Mouse (Mus musculus) forebrain, embryonic 14.5 days (tissue): ENCODE measurements at regions not wholly inside any gene's neighbourhood (a gene's known extent, or its start where the extent isn't known, plus 50 kb on each side); places are given as distances from the start of the nearest gene placed in this dataset.

Source experiments
- ATAC-seq: fragments of 200-750 bp; cut with Nextera tagmentation; 2 replicates; pipeline ENCODE4 v1.8.0; 2017; ENCODE audit warnings: mild to moderate bottlenecking, moderate library complexity
- DNase-seq: peaks from one replicate; pipeline ENCODE4 v3.0.0-alpha.2; 2015; ENCODE audit warnings: low spot score
- H3K27ac ChIP-seq: fragments of 300-500 bp; sonication (generic); 2 replicates; pipeline ENCODE4 v1.5.1; 2014; ENCODE audit warnings: low read depth, mild to moderate bottlenecking, control low read depth, low read length, moderate library complexity
- H3K27me3 ChIP-seq: fragments of 300-500 bp; sonication (generic); replicated peaks from 2 replicates; pipeline ENCODE4 v1.6.1; 2014; ENCODE audit warnings: low read length, control low read depth, mixed read lengths; ENCODE audit not compliant: control insufficient read depth, insufficient read depth
- H3K36me3 ChIP-seq: fragments of 300-500 bp; sonication (generic); 2 replicates; pipeline ENCODE4 v1.6.1; 2014; ENCODE audit warnings: low read length, control low read depth; ENCODE audit not compliant: control insufficient read depth, insufficient read depth
- H3K4me1 ChIP-seq: fragments of 300-500 bp; sonication (generic); 2 replicates; pipeline ENCODE4 v1.6.1; 2014; ENCODE audit warnings: antibody characterized with exemption, low read length, control low read depth; ENCODE audit not compliant: control insufficient read depth, insufficient read depth
- H3K4me2 ChIP-seq: fragments of 300-500 bp; sonication (generic); 2 replicates; pipeline ENCODE4 v1.6.1; 2014; ENCODE audit warnings: mild to moderate bottlenecking, control low read depth, low read length
- H3K4me3 ChIP-seq: fragments of 300-500 bp; sonication (generic); 2 replicates; pipeline ENCODE4 v1.5.1; 2014; ENCODE audit warnings: low read depth, low read length, control low read depth
- H3K9ac ChIP-seq: fragments of 300-500 bp; sonication (generic); 2 replicates; pipeline ENCODE4 v1.6.1; 2014; ENCODE audit warnings: mild to moderate bottlenecking, low read length, control low read depth, moderate library complexity
- H3K9me3 ChIP-seq: fragments of 300-500 bp; sonication (generic); replicated peaks from 2 replicates; pipeline ENCODE4 v1.6.1; 2016; ENCODE audit warnings: low read length, control low read depth, mixed read lengths; ENCODE audit not compliant: control insufficient read depth
- WGBS: fragments of 180-500 bp; shearing (Covaris S2); extraction: QIAGEN DNeasy Blood & Tissue Kit; methylation state at CpG from one replicate; pipeline ENCODE4 v1.1.7; 2014; 5-methylcytosine and 5-hydroxymethylcytosine counted together

DNA sequence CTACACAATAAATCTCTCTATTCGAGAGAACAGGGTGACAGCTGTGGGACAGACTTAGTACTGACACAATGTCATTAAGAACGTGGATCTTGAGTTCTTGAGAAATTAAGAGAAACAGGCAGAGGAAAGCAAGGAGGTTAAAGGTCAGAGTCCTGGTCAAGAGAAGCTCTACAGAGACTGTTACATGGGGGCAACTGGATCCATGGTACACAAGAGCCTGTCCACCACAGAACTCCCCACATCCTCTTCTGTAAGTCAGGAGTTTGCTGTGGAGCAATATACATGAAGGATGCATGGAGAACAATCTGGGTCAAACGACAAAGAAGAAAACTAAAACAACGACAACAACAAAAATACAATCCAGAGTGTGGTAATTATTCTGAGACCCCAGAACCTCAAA lies 155.8 kb downstream of the Lmo4 start:
- Histone ChIP-seq H3K4me3 (no peak overlapping the region), H3K4me1 (no peaks in the 10 kb centered on the region), H3K9ac (no peak overlapping the region), H3K9me3 (no peaks in the 10 kb centered on the region), H3K27me3 (no peaks in the 10 kb centered on the region), H3K36me3 (no peaks in the 10 kb centered on the region), H3K27ac (no peak overlapping the region), H3K4me2 (no peak overlapping the region)
- DNase-seq (no peak), ATAC-seq (no peak)
- WGBS, result 81% methylated on average over 4 of the region's 4 CpGs

DNA sequence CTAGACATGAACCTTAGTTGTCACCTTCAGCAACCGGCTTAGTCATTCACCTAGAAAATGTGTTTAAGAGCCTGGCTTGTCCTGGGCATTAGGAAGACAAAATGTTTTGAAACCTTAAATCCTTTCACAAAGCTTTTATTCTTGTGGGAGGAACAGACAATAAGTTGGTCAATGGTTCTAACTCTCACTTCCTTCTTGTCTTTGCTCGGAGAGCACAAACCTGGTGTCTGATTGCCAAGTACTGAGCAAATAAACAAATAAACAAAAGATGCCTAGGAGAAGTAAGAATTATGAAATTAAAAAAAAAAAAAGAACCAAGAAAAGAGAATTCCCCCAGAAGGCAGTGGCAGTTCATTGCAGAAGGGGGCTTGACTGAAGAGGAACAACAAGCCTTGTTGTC lies 160.7 kb downstream of the Lmo4 start:
- Histone ChIP-seq H3K9me3 (no peaks in the 10 kb centered on the region), H3K27me3 (no peaks in the 10 kb centered on the region), H3K36me3 (no peaks in the 10 kb centered on the region), H3K4me3 (no peak overlapping the region), H3K9ac (no peak overlapping the region), H3K4me1 (no peaks in the 10 kb centered on the region), H3K4me2 (no peak overlapping the region), H3K27ac (no peak overlapping the region)
- DNase-seq, result no peak
- no peak for ATAC-seq
- WGBS, result 60% methylated on average over 2 of the region's 2 CpGs

DNA sequence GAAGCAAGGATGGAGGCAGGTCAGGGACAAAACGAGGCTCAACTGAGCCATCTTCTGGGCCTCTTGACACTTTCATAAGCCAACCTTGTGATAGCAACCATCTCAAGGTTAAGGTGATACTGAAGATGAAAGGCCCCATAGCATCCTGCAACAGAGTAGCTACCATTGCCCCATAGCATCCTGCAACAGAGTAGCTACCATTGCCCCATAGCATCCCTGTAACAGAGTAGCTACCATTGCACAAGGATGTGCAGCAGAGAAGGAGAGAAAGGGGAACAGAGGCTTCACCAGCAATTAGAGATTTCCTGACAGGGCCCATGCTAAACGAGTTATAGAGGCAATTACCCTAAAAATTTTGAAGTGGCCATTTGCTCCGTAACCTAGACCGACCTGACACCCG lies 163.2 kb downstream of the Lmo4 start:
- H3K4me1 ChIP-seq, result no peaks in the 10 kb centered on the region
- H3K36me3 ChIP-seq, result no peaks in the 10 kb centered on the region
- DNase-seq, result no peak
- no peak overlapping the region for H3K4me3 ChIP-seq
- no peak overlapping the region for H3K9ac ChIP-seq
- no peak for ATAC-seq
- WGBS, result 86% methylated on average over 5 of the region's 5 CpGs
- no peaks in the 10 kb centered on the region for H3K9me3 ChIP-seq
- H3K4me2 ChIP-seq, result no peak overlapping the region
- H3K27ac ChIP-seq, result no peak overlapping the region
- no peaks in the 10 kb centered on the region for H3K27me3 ChIP-seq

DNA sequence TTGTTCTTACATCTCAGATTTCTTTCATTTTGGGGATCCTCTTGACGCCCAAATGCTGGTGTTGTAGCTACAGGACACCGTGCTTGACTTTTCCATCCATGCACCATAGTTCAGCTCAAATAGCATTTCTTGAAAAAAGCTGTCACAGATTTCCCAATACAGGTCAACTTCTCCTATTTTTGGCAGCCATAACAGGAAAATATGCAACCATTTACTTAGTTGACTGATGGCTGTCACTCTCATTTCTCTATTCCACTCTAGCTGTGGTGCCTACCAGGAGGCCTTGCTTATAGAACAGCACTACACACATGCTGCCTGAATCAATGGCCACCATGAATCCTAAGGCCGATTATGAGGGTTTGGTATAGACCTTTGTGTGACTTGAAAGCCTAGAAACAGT lies 165.5 kb downstream of the Lmo4 start:
- Histone ChIP-seq H3K9ac (no peak overlapping the region), H3K36me3 (no peaks in the 10 kb centered on the region), H3K4me3 (no peak overlapping the region), H3K4me1 (no peaks in the 10 kb centered on the region), H3K27ac (no peak overlapping the region), H3K9me3 (no peaks in the 10 kb centered on the region), H3K27me3 (no peaks in the 10 kb centered on the region), H3K4me2 (no peak overlapping the region)
- DNase-seq, result no peak
- WGBS, result 91% methylated on average over 3 of the region's 3 CpGs
- ATAC-seq, result no peak

DNA sequence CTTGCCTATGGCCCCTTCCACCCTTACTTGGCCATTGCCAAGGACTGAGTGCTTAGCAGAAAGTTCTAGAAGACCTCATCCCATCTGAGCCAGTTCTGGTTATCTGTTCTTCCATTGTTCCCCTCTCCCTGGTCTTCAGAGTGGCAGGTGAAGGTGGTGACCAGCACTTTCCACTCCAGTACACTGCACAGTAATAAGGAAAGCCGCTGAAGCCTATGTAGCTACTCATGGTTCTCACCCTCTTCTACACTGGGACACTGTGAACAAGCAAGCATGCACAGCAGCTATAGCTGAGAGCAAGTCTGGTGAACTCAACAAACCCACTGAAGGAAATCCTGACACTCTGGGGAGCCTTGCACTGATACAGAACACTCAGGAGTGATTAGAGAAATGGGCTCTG lies 175.4 kb downstream of the Lmo4 start:
- no peaks in the 10 kb centered on the region for H3K4me1 ChIP-seq
- H3K27ac ChIP-seq, result no peak overlapping the region
- WGBS, result 90% methylated on average over 1 of the region's 1 CpGs
- DNase-seq, result no peak
- no peak for ATAC-seq
- no peak overlapping the region for H3K4me3 ChIP-seq
- no peaks in the 10 kb centered on the region for H3K9me3 ChIP-seq
- H3K36me3 ChIP-seq, result no peaks in the 10 kb centered on the region
- H3K9ac ChIP-seq, result no peak overlapping the region
- no peak overlapping the region for H3K4me2 ChIP-seq
- no peaks in the 10 kb centered on the region for H3K27me3 ChIP-seq

DNA sequence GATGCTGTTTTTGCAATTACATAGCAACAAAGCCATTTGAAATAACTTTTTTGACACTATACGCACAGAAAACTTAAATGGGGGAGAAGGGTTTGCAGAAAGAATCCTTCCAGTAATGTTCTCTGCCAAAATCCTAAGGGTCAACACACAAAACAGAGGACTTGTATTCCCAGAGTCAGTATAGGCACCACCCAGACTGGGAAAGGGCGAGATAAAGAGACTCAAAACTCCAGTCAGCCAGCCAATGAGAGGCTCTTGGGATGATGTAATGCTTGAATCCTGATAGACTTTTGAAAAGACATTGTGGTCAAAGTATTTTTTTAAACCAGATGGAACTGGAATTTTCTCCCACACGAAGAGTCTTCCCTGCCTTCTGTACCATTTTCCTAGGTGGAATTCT lies 175.9 kb downstream of the Lmo4 start:
- 76% methylated on average over 3 of the region's 3 CpGs for WGBS
- Histone ChIP-seq H3K9ac (no peak overlapping the region), H3K4me2 (no peak overlapping the region), H3K4me1 (no peaks in the 10 kb centered on the region), H3K27me3 (no peaks in the 10 kb centered on the region), H3K36me3 (no peaks in the 10 kb centered on the region), H3K4me3 (no peak overlapping the region), H3K9me3 (no peaks in the 10 kb centered on the region), H3K27ac (no peak overlapping the region)
- DNase-seq (no peak), ATAC-seq (no peak)

DNA sequence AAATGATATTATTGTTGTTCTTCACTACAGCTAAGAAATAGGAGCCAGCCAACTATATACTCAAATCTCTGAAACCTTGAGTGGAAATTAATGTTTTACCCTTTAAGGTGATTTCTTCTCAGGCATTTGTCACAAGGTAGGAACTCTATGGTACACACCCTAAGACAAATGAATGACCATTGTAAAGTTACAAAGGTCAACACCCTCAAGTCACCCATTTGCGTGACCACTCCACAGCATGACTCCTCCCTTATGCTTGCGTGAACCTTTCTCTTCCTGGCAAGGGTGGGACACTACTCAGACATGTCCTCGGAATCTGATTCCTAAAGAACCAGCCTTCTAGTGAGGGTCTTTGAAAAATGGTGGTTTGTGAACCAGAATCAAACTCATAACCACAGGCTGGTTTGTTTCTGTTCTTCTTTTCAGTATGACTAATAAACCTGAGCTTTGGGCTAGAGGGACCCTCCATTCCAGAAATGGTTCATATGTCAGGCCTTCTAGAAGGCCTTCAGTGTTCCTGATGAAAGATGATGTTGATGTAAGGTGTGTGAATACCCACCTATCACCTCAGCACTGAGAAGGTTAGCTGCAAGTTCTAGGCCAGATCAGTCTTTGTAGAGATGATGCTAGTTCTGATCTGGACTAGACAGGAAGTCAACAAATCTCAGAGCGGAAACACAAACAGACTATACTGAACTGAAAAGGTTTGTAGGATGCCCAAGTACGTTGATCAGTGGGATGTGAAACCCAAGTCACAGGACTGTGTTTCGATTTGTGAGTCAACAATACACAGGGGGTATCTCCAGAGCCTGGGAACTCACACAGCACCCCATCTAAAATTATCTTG lies 177.7 kb downstream of the Lmo4 start:
- no peak overlapping the region for H3K4me2 ChIP-seq
- DNase-seq, result no peak
- H3K9me3 ChIP-seq, result no peaks in the 10 kb centered on the region
- no peak overlapping the region for H3K4me3 ChIP-seq
- H3K36me3 ChIP-seq, result no peaks in the 10 kb centered on the region
- H3K4me1 ChIP-seq, result no peaks in the 10 kb centered on the region
- no peaks in the 10 kb centered on the region for H3K27me3 ChIP-seq
- H3K9ac ChIP-seq, result no peak overlapping the region
- WGBS, result 94% methylated on average over 6 of the region's 6 CpGs
- ATAC-seq, result no peak
- no peak overlapping the region for H3K27ac ChIP-seq

DNA sequence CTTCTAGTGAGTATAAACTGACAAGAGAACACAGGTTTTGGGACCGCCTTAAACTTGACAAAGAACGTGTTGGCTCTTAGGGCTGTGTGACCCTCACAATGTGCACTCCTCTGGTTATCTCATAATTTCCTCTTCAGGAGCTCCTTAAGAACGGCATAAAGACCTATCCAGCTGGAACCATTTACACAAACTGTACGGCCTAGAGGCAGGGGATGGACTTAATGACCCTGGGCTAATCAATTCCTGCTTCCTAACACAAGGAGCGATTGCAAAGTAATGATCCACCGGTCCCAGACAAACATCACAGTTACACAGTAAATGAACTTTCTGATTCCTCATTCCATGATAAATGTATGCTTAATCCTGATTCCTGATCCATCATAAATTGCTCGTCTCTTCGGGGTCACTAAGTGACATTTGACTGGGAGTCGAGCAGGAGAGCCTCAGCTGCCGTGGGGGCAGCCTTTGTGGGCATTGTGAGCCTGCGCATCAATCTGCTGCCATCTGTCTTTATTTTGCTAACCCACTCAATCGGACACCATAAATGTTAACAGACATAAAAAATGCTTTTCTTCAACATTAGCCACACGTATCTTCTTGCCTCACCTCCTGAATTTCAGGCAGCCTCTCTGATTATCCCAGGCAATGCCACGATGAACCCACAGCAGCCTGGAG lies 179.4 kb downstream of the Lmo4 start:
- H3K9ac ChIP-seq, result no peak overlapping the region
- 87% methylated on average over 14 of the region's 14 CpGs for WGBS

DNA sequence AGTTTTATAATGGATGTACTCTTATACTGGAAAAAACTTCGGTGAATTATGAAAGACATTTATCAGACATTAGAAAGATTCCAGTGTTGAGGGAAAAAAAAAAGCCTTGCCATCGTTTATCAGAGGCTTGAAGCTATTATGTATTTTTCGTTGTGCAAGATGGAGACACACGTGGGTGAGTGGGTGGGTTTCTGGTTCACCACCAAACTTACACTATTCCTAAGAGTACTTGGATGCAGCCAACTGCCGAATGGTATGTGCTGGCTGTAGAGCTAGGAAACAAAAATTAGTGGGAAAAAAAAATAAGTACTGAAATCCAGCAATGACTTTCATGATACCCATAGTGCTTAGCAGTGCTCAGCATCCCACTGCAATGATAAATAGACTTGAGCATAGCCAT lies 180.8 kb downstream of the Lmo4 start:
- no peaks in the 10 kb centered on the region for H3K4me1 ChIP-seq
- no peaks in the 10 kb centered on the region for H3K9me3 ChIP-seq
- ATAC-seq (no peak), DNase-seq (no peak)
- H3K4me2 ChIP-seq, result no peak overlapping the region
- H3K36me3 ChIP-seq, result no peaks in the 10 kb centered on the region
- H3K27ac ChIP-seq, result no peak overlapping the region
- no peak overlapping the region for H3K9ac ChIP-seq
- 87% methylated on average over 5 of the region's 5 CpGs for WGBS
- H3K4me3 ChIP-seq, result no peak overlapping the region
- H3K27me3 ChIP-seq, result no peaks in the 10 kb centered on the region

More for the DNA sequence above, 179.4 kb downstream of the Lmo4 start:
- Histone ChIP-seq H3K4me1 (no peaks in the 10 kb centered on the region), H3K4me2 (no peak overlapping the region), H3K36me3 (no peaks in the 10 kb centered on the region), H3K9me3 (no peaks in the 10 kb centered on the region), H3K27me3 (no peaks in the 10 kb centered on the region), H3K4me3 (no peak overlapping the region), H3K27ac (no peak overlapping the region)
- DNase-seq (no peak), ATAC-seq (no peak)
